Mouse (Mus musculus): ENCODE results near the gene Zfp763. TPM values are rescaled to one million over a fixed set of nuclear protein-coding genes. Genes with fewer than 3 reads are reported as not detected.
"Not testable (repeated sequence)": the region's sequence is repeated elsewhere in the genome, so short reads cannot be mapped to it uniquely, and the experiment has no call there.

Zfp763 gene
- 24.3 and 28.5 TPM in 2 replicates for total RNA-seq (2014; rRNA removed)
- polyA plus RNA-seq (2015; fragmentation: Nextera tagmentation; extraction: Ambion mirVana): 15.4 and 19.9 TPM in 2 replicates

GRCm38 (mm10) chr17:33032900-33033891, at the start of gene Zfp763:
TSS of gene Zfp763 (minus strand) at chr17:33033402.
- Histone ChIP-seq H3K27ac (ENCODE audit: low read depth, low read length) (peak within 1 kb of the TSS; percentile 85), H3K4me3 (ENCODE audit: low read depth, low read length) (peak within 1 kb of the TSS; percentile 70), H3K36me3 (ENCODE audit: insufficient read depth) (no peaks in the 10 kb centered on the region), H3K4me1 (ENCODE audit: insufficient read depth) (peaks cover 9% of the 10 kb centered on the region; the same call in 1 of the 2 replicates), H3K27me3 (ENCODE audit: insufficient read depth, low read length) (no peaks in the 10 kb centered on the region), H3K9me3 (ENCODE audit: low read length) (no peaks in the 10 kb centered on the region), H3K9ac (peak within 1 kb of the TSS; percentile 87), H3K4me2 (ENCODE audit: low read depth) (peak within 1 kb of the TSS; percentile 55)
- WGBS: 2% methylated on average over 27 of the region's 27 CpGs
- peak; percentile 93 for DNase-seq
- TF ChIP-seq CTCF (IDR thresholded peaks at IDR 0.05; ENCODE audit: low read depth): peak; percentile 30; the same call in 1 of the 2 replicates
- peak; percentile 100 for ATAC-seq

GRCm38 (mm10) chr17:33067958-33068357, 34.8 kb upstream of the Zfp763 start, which contains the start of gene 4921501E09Rik:
TSS of gene 4921501E09Rik (minus strand) at chr17:33068058.
- Histone ChIP-seq H3K27me3 (ENCODE audit: insufficient read depth, low read length) (no peaks in the 10 kb centered on the region), H3K4me1 (ENCODE audit: insufficient read depth) (no peaks in the 10 kb centered on the region), H3K9ac (no peak within 1 kb of the TSS), H3K4me2 (ENCODE audit: low read depth) (no peak within 1 kb of the TSS), H3K9me3 (ENCODE audit: low read length) (no peaks in the 10 kb centered on the region), H3K36me3 (ENCODE audit: insufficient read depth) (no peaks in the 10 kb centered on the region), H3K4me3 (ENCODE audit: low read depth, low read length) (no peak within 1 kb of the TSS), H3K27ac (ENCODE audit: low read depth, low read length) (no peak within 1 kb of the TSS)
- 41% methylated on average over 1 of the region's 1 CpGs for WGBS
- DNase-seq: no peak
- TF ChIP-seq CTCF (IDR thresholded peaks at IDR 0.05; ENCODE audit: low read depth): no peak
- no peak for ATAC-seq

- no peak overlapping the region for H3K4me2 ChIP-seq (ENCODE audit: low read depth)
- DNase-seq (no peak), ATAC-seq (no peak)
- H3K9me3 ChIP-seq (ENCODE audit: low read length): no peaks in the 10 kb centered on the region
- H3K36me3 ChIP-seq (ENCODE audit: insufficient read depth): no peaks in the 10 kb centered on the region
- TF ChIP-seq CTCF (IDR thresholded peaks at IDR 0.05; ENCODE audit: low read depth): no peak
- H3K4me3 ChIP-seq (ENCODE audit: low read depth, low read length): no peak overlapping the region
- H3K27ac ChIP-seq (ENCODE audit: low read depth, low read length): no peak overlapping the region
- H3K4me1 ChIP-seq (ENCODE audit: insufficient read depth): no peaks in the 10 kb centered on the region
- 0% methylated on average over 1 of the region's 1 CpGs for WGBS
- H3K9ac ChIP-seq: no peak overlapping the region
- H3K27me3 ChIP-seq (ENCODE audit: insufficient read depth, low read length): no peaks in the 10 kb centered on the region
Measured at GRCm38 (mm10) chr17:33063001-33063400, 29.8 kb upstream of the Zfp763 start.

- H3K4me2 ChIP-seq (ENCODE audit: low read depth): no peak overlapping the region
- H3K9ac ChIP-seq: no peak overlapping the region
- DNase-seq: no peak
- no peak for ATAC-seq
- TF ChIP-seq CTCF (IDR thresholded peaks at IDR 0.05; ENCODE audit: low read depth): 0 out of 2 replicates have a peak, but pooled peaks have one; percentile 9
- H3K27me3 ChIP-seq (ENCODE audit: insufficient read depth, low read length): no peaks in the 10 kb centered on the region
- 0% methylated on average over 1 of the region's 1 CpGs for WGBS
- H3K4me3 ChIP-seq (ENCODE audit: low read depth, low read length): no peak overlapping the region
- H3K27ac ChIP-seq (ENCODE audit: low read depth, low read length): no peak overlapping the region
- no peaks in the 10 kb centered on the region for H3K9me3 ChIP-seq (ENCODE audit: low read length)
- no peaks in the 10 kb centered on the region for H3K36me3 ChIP-seq (ENCODE audit: insufficient read depth)
- no peaks in the 10 kb centered on the region for H3K4me1 ChIP-seq (ENCODE audit: insufficient read depth)
Measured at GRCm38 (mm10) chr17:33058791-33059190, 25.6 kb upstream of the Zfp763 start.

- TF ChIP-seq CTCF (IDR thresholded peaks at IDR 0.05; ENCODE audit: low read depth): no peak
- Histone ChIP-seq H3K27me3 (ENCODE audit: insufficient read depth, low read length) (no peaks in the 10 kb centered on the region), H3K4me3 (ENCODE audit: low read depth, low read length) (peak overlapping the region; percentile 70), H3K4me2 (ENCODE audit: low read depth) (peak overlapping the region; percentile 55), H3K9me3 (ENCODE audit: low read length) (peaks cover 1% of the 10 kb centered on the region; the same call in 1 of the 2 replicates), H3K4me1 (ENCODE audit: insufficient read depth) (peaks cover 9% of the 10 kb centered on the region; the same call in 1 of the 2 replicates), H3K36me3 (ENCODE audit: insufficient read depth) (no peaks in the 10 kb centered on the region), H3K27ac (ENCODE audit: low read depth, low read length) (no peak overlapping the region; the same call in 1 of the 2 replicates), H3K9ac (peak overlapping the region; percentile 22; the same call in 1 of the 2 replicates)
- 4% methylated on average over 10 of the region's 10 CpGs for WGBS
- DNase-seq (peak; percentile 4), ATAC-seq (no peak)
Measured at GRCm38 (mm10) chr17:33032376-33032775, 826 bp downstream of the Zfp763 start.

- not testable (repeated sequence) for DNase-seq; H3K4me3 ChIP-seq (ENCODE audit: low read depth, low read length); H3K4me2 ChIP-seq (ENCODE audit: low read depth); H3K9ac ChIP-seq; H3K27me3 ChIP-seq (ENCODE audit: insufficient read depth, low read length); ATAC-seq; H3K4me1 ChIP-seq (ENCODE audit: insufficient read depth); H3K27ac ChIP-seq (ENCODE audit: low read depth, low read length)
- peaks cover 49% of the 10 kb centered on the region for H3K36me3 ChIP-seq (ENCODE audit: insufficient read depth)
- H3K9me3 ChIP-seq (ENCODE audit: low read length): peaks cover 60% of the 10 kb centered on the region
Measured at GRCm38 (mm10) chr17:33020434-33020833, 12.8 kb downstream of the Zfp763 start.

- Histone ChIP-seq H3K27me3 (ENCODE audit: insufficient read depth, low read length) (no peaks in the 10 kb centered on the region), H3K4me3 (ENCODE audit: low read depth, low read length) (no peak overlapping the region), H3K4me2 (ENCODE audit: low read depth) (no peak overlapping the region), H3K36me3 (ENCODE audit: insufficient read depth) (peaks cover 18% of the 10 kb centered on the region), H3K27ac (ENCODE audit: low read depth, low read length) (no peak overlapping the region), H3K4me1 (ENCODE audit: insufficient read depth) (no peaks in the 10 kb centered on the region), H3K9me3 (ENCODE audit: low read length) (peaks cover 13% of the 10 kb centered on the region; the same call in 1 of the 2 replicates), H3K9ac (no peak overlapping the region)
- WGBS: 52% methylated on average over 9 of the region's 9 CpGs
- no peak for TF ChIP-seq CTCF (IDR thresholded peaks at IDR 0.05; ENCODE audit: low read depth)
- ATAC-seq: no peak
- DNase-seq: no peak
Measured at GRCm38 (mm10) chr17:33008337-33008736, 24.9 kb downstream of the Zfp763 start.
